Mouse (Mus musculus) liver, adult 10 weeks (tissue): ENCODE results near the gene Tex14. TPM values are rescaled to one million over a fixed set of nuclear protein-coding genes. Genes with fewer than 3 reads are reported as not detected.

Experiments
- polyA plus RNA-seq: library from polyadenylated mRNA; stranded (reverse); fragments of 350-450 nt; fragmentation: Illumina TruSeq; extraction: RNeasy Lipid Tissue Mini Kit (QIAGEN cat#74804); gene quantifications from one replicate; pipeline ENCODE4 v1.2.3, GENCODE M21; 2014; ENCODE audit warnings: low read depth, low replicate concordance

The Tex14 gene
- 0.64 TPM for polyA plus RNA-seq

DNA sequence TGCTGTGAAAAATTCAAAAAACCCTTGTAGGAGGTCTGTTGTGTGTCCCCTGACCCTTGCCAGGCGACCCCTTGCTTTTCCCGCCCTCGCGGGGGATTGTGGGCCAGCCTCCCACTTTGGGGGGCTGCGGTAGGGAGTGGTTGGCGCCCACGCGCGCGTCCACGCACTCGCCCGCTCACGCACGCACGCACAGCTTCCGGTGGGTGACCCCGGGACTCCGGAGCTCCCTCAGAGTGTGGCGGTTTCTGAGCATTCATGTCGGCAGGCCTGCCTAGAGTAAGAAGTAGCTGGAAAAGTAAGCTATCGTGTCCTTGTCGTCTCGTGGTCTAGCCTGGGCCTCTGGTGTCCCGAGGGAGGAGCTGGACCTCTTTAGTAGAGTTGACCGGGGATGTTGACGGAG, at the start of gene Tex14, which contains the start of gene Rad51c:
TSS of gene Tex14 (plus strand) at position 190 of the 400 bp plus-strand sequence.
TSS of gene Rad51c (minus strand) at position 79 of the 400 bp plus-strand sequence.

DNA sequence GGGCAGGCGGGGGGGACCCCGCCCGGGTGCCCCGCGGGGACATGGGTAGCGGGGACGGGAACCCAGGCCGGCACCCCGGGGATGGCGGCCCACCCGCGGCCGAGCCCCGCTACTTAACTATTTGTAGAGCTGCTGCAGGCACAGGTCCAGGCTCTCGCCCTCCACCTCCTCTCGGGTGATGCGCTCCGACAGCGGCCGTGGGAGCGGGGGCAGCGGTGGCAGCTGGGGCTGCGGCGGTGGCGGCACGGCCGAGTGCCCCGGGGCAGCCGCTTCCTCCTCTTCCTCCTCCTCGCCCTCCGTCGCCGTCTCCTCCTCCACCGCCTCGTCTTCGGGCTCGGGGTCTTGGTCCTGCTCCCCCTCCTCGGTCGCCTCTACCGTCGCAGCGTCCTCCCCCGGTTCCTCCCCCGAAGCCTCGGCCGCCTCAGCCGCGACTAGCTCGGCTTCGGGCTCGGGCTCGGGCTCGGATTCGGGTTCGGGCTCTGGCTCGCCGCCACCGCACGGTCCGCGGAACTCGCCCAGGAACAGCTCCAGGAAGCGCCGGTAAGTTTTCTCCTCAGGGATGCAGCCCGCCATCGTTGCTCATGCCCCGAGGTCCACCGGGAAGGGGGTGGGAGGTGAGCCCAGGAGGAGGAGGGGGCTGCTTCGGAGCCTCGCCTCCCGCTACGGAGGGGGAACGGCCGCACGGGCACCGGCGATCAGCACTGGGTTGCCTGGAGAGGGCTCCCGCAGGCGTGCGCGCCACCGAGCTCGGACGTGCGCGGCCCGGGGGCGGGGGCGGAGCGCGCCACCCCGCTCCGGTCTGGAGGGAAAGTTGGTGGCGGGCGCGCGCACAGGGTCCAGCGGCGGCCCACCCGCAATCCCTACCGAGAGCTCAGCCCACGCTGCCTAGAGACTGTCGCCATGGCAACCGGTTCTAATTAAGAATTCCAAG, 46.3 kb upstream of the Tex14 start, which contains the start of gene Ppm1e:
TSS of gene Ppm1e (minus strand) at position 693 of the 931 bp plus-strand sequence.

DNA sequence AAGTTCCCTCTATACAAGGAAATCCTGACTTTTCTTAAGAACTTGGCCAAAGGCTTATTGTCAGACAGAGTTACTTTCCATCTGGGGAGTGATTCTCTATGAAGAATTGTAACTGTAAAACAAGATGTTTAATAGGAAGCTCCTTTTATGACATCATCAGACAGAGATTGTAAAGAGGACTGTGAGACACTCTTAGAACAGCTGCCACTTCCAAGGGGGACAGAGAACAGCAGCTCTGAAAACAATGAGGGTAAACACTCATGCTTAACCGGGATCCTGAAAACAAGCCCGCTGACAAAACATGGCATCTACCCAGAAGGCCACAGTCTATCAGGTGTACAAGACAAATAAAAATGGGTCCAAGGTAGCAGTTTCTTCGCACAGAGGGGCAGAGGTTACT, 161.6 kb downstream of the Tex14 start, which contains the start of gene Gm11492:
TSS of gene Gm11492 (plus strand) at position 153 of the 400 bp plus-strand sequence.

DNA sequence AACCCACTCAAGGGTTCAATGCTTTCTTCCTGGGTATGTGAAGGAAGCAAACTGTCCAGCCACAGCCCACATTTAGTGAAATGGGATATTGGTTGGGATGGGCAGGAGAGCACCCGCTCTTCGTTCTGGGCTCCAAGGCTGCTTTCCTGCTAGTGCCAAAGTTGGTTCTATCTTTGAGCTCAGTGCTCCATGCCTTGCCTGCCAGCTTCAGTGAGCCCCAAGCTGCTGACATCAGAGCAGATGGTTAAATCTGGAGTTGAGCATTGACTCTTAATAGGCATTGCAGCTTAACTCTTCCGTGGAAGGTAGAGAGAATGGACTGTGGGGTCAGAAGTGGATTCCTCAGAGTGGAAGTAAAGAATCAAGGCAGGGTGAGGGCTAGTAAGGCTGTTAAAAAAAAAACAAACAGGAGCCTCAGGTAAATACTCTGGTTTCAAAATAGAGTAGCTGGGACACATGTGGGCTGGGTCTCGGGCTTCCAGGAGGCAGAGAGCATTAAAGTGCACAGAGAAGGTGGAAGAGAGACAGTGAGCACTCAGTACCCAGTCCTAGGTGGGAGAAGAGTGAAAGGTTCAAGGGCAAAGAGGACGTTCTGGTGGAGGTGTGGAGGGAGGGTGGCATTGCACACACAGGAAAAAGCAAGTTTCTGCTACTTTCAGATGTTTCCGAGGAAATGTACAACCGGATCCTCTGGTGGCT, 163.5 kb downstream of the Tex14 start, which contains the start of gene Sept4:
TSS of gene Sept4 (plus strand) at position 649 of the 699 bp plus-strand sequence.

DNA sequence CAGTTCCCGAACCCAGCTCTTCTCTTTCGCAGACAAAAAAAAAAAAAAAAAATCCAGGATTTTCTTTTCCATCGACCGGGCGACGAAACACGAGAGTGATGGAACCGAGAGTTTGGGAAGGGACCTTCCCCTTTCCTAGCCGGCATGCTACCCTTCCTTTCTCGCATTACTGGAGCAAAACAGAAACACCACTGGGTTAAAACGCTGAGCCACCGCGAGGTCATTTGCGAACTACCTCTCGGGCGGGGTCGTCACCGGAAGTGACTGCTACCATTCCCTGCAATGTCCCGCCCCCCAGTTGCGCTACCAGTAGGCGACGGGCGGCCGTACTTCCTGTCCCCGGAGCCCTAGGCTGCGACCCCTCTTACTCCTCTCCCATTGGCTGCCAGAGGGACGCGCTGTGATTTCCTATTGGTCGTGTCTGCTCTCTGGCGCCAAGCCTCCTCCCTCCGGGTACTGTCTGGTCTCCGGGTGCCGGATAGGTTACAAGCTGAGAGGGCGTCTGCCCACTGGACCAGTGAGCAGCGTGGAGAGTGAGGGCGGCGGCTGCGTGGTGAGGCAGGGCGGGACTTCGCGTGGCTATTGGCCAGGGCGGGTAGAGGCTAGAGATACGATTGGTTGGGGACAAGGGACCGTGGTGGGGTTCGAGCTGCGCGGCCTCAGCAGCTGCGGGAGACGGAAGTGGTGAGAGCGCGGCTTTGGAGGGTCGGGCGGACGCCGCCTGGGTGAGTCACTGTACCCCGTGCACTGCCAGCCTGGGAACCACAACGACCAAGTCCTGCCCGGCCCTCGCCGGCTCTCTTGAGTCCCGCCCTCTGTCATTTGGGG, 186.9 kb downstream of the Tex14 start, which contains the start of gene Mtmr4:
TSS of gene Mtmr4 (plus strand) at position 637 of the 828 bp plus-strand sequence.

Other genes with a start within 250 kb of the Tex14 start
- not detected for gene Ppm1e, start 46.0 kb upstream of the Tex14 start, polyA plus RNA-seq
- 0.74 TPM for gene Rad51c, start 111 bp upstream of the Tex14 start, polyA plus RNA-seq
- not detected for gene Gm11492, start 161.6 kb downstream of the Tex14 start, polyA plus RNA-seq
- gene Sept4, start 163.8 kb downstream of the Tex14 start, polyA plus RNA-seq, result 6.7 TPM
- 26.0 TPM for gene Mtmr4, start 187.1 kb downstream of the Tex14 start, polyA plus RNA-seq
- not detected for gene Hsf5, start 212.1 kb downstream of the Tex14 start, polyA plus RNA-seq